Mouse (Mus musculus) CD4-positive, CD25-positive, alpha-beta regulatory T cell, adult 2 months (primary cell): Measurements from ENCODE around the gene Apold1.

Experiments used
- DNase-seq: peaks from one replicate; pipeline ENCODE4 v3.0.0-alpha.2; 2012; ENCODE audit warnings: low read depth, low spot score

The Apold1 gene

GRCm38 (mm10) chr6:134981231-134982062 lies at the start of gene Apold1:
TSS of gene Apold1 (plus strand) at chr6:134981718.
- DNase-seq: peak; percentile 80

GRCm38 (mm10) chr6:134932486-134933206 lies 48.9 kb upstream of the Apold1 start:
- peak; percentile 63 for DNase-seq

- DNase-seq: no peak
Measured at GRCm38 (mm10) chr6:134933207-134933558, 48.3 kb upstream of the Apold1 start.

GRCm38 (mm10) chr6:134934305-134934704 lies 47.2 kb upstream of the Apold1 start:
- no peak for DNase-seq

- DNase-seq: no peak
Measured at GRCm38 (mm10) chr6:134939781-134940180, 41.7 kb upstream of the Apold1 start.

GRCm38 (mm10) chr6:134943759-134944407 lies 37.6 kb upstream of the Apold1 start:
- DNase-seq: no peak

GRCm38 (mm10) chr6:134946054-134946453 lies 35.5 kb upstream of the Apold1 start:
- peak; percentile 5 for DNase-seq

- peak; percentile 69 for DNase-seq
Measured at GRCm38 (mm10) chr6:134946858-134947257, 34.7 kb upstream of the Apold1 start.

- DNase-seq: peak; percentile 89
Measured at GRCm38 (mm10) chr6:134947311-134948087, 34.0 kb upstream of the Apold1 start.

- DNase-seq: no peak
Measured at GRCm38 (mm10) chr6:134948522-134949061, 32.9 kb upstream of the Apold1 start.

- no peak for DNase-seq
Measured at GRCm38 (mm10) chr6:134949241-134949640, 32.3 kb upstream of the Apold1 start.

GRCm38 (mm10) chr6:134951364-134951763 lies 30.2 kb upstream of the Apold1 start:
- no peak for DNase-seq

- DNase-seq: no peak
Measured at GRCm38 (mm10) chr6:134953976-134954375, 27.5 kb upstream of the Apold1 start.

- DNase-seq: peak; percentile 26
Measured at GRCm38 (mm10) chr6:134956388-134956787, 25.1 kb upstream of the Apold1 start.

- DNase-seq: no peak
Measured at GRCm38 (mm10) chr6:134961286-134961685, 20.2 kb upstream of the Apold1 start.

GRCm38 (mm10) chr6:134961858-134962517 lies 19.5 kb upstream of the Apold1 start:
- no peak for DNase-seq

- DNase-seq: no peak
Measured at GRCm38 (mm10) chr6:134962518-134962893, 19.0 kb upstream of the Apold1 start.

GRCm38 (mm10) chr6:134963910-134964309 lies 17.6 kb upstream of the Apold1 start:
- DNase-seq: no peak

GRCm38 (mm10) chr6:134966681-134967080 lies 14.8 kb upstream of the Apold1 start:
- no peak for DNase-seq

- DNase-seq: no peak
Measured at GRCm38 (mm10) chr6:134968326-134968725, 13.2 kb upstream of the Apold1 start.

GRCm38 (mm10) chr6:134969498-134969897 lies 12.0 kb upstream of the Apold1 start:
- no peak for DNase-seq
